Mouse (Mus musculus): ENCODE data around the gene Olfr175-ps1. TPM values are rescaled to one million over a fixed set of nuclear protein-coding genes. Genes with fewer than 3 reads are reported as not detected.

Gene Olfr175-ps1
- not detected for total RNA-seq (2022)

- DNase-seq (ENCODE audit: low spot score in 2 of 2), result no peak
These were observed at the start of gene Olfr175-ps1 for GRCm38 (mm10) chr16:58826732-58827319. Gene Olfr175-ps1 (minus strand): TSS chr16:58826782.

GRCm38 (mm10) chr16:58874668-58875067 is 48.1 kb upstream of the Olfr175-ps1 start, which contains the start of gene Olfr177:
Gene Olfr177 (minus strand): TSS chr16:58874768.
- DNase-seq (ENCODE audit: low spot score in 2 of 2), result no peak

GRCm38 (mm10) chr16:58861479-58861878 is 34.9 kb upstream of the Olfr175-ps1 start:
- no peak for DNase-seq (ENCODE audit: low spot score in 2 of 2)

GRCm38 (mm10) chr16:58860032-58860737 is 33.6 kb upstream of the Olfr175-ps1 start:
- DNase-seq (ENCODE audit: low spot score in 2 of 2), result no peak

- DNase-seq (ENCODE audit: low spot score in 2 of 2), result no peak
These were observed 26.4 kb downstream of the Olfr175-ps1 start, which contains the start of gene Olfr173 for GRCm38 (mm10) chr16:58800168-58800567. Gene Olfr173 (minus strand): TSS chr16:58800268.

Other genes with a start within 250 kb of the Olfr175-ps1 start
- not detected for gene Gm813, start 209.8 kb downstream of the Olfr175-ps1 start, total RNA-seq (2022)
- not detected for gene E330017A01Rik, start 188.0 kb downstream of the Olfr175-ps1 start, total RNA-seq (2022)
- gene Cpox, start 156.5 kb downstream of the Olfr175-ps1 start, total RNA-seq (2022), result 10 to 100 TPM; 20.6 to 28.8 (median 21.7) TPM
- not detected for gene Gpr15, start 107.7 kb downstream of the Olfr175-ps1 start, total RNA-seq (2022)
- gene Cldnd1, start 98.9 kb downstream of the Olfr175-ps1 start, total RNA-seq (2022), result 10 to 100 TPM; 59.0 to 77.0 (median 68.0) TPM
- gene Olfr172, start 63.6 kb downstream of the Olfr175-ps1 start, total RNA-seq (2022), result not detected
- gene Olfr173, start 26.5 kb downstream of the Olfr175-ps1 start, total RNA-seq (2022), result not detected
- gene Olfr177, start 48.0 kb upstream of the Olfr175-ps1 start, total RNA-seq (2022), result not detected
- not detected for gene Olfr178, start 65.3 kb upstream of the Olfr175-ps1 start, total RNA-seq (2022)
- gene Olfr181, start 102.0 kb upstream of the Olfr175-ps1 start, total RNA-seq (2022), result not detected
- gene Olfr180, start 102.6 kb upstream of the Olfr175-ps1 start, total RNA-seq (2022), result not detected
- not detected for gene Olfr183, start 168.6 kb upstream of the Olfr175-ps1 start, total RNA-seq (2022)
- gene Olfr186, start 203.5 kb upstream of the Olfr175-ps1 start, total RNA-seq (2022), result not detected
- gene Olfr187, start 213.0 kb upstream of the Olfr175-ps1 start, total RNA-seq (2022), result not detected

Data from gastrocnemius, adult 8-10 months (tissue).